Mouse (Mus musculus) G1E (cell line): ENCODE measurements around the gene Gpr15.

Experiments used
- CTCF ChIP-seq: IDR thresholded peaks from 2 replicates; pipeline ENCODE4 v1.5.1; 2012; ENCODE audit warnings: low read depth, low read length, inconsistent platforms, mixed read lengths
- GATA1 ChIP-seq: IDR thresholded peaks from 2 replicates; pipeline ENCODE4 v1.6.1; 2012; ENCODE audit warnings: borderline replicate concordance, low read length, inconsistent platforms, mixed read lengths
- GATA2 ChIP-seq: IDR thresholded peaks from 2 replicates; pipeline ENCODE4 v1.6.1; 2012; ENCODE audit warnings: low read depth, low read length, inconsistent platforms, borderline replicate concordance
- POLR2AphosphoS5 ChIP-seq: IDR thresholded peaks from 2 replicates; pipeline ENCODE4 v1.6.1; 2012; ENCODE audit warnings: low read depth, low read length, inconsistent platforms; ENCODE audit not compliant: insufficient replicate concordance

DNA sequence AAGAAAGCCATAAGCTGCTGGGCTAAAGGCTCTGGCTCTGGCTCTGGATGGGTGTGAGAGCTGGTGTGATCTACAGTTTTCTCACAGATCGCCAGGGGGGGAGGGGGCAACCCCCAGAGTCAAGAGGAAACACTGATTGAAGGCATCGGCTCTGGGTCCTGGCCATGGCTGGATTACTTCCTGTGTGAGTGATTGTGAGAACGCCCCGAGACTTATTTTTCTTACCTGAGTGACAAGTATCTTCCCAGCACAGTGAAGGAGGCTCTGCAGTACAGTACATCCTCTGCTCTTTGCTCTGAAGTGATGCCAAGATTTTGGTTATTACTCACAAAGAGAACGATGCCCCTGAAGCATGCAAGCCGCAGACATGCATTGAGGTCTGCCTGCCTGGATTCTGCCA is 17.1 kb downstream of the Gpr15 start:
- TF ChIP-seq CTCF, result no peak
- no peak for TF ChIP-seq POLR2AphosphoS5
- TF ChIP-seq GATA1, result no peak
- no peak for TF ChIP-seq GATA2
